Mouse (Mus musculus): Measurements from ENCODE around the gene Actl6b. TPM values are rescaled to one million over a fixed set of nuclear protein-coding genes. Genes with fewer than 3 reads are reported as not detected.

The Actl6b gene
- 0.45 and 0.93 TPM in 2 replicates for polyA plus RNA-seq (2015; fragmentation: Nextera tagmentation; extraction: Ambion mirVana)

- H3K9ac ChIP-seq: no peak within 1 kb of the TSS
- 1% methylated on average over 37 of the region's 37 CpGs for WGBS
- H3K4me2 ChIP-seq (replicated peaks): peak within 1 kb of the TSS; percentile 53
- H3K4me1 ChIP-seq: peaks cover 8% of the 10 kb centered on the region; the same call in 1 of the 2 replicates
- H3K36me3 ChIP-seq: no peaks in the 10 kb centered on the region
- peak; percentile 77 for ATAC-seq (ENCODE audit: low FRiP score, low read depth)
- H3K9me3 ChIP-seq: no peaks in the 10 kb centered on the region
- H3K27ac ChIP-seq: no peak within 1 kb of the TSS
- H3K4me3 ChIP-seq: peak within 1 kb of the TSS; percentile 19
- peaks cover 19% of the 10 kb centered on the region for H3K27me3 ChIP-seq
Measured at GRCm38 (mm10) chr5:137553411-137553837, at the start of gene Actl6b. TSS of gene Actl6b (plus strand) at chr5:137553517.

GRCm38 (mm10) chr5:137504041-137504440 is 49.3 kb upstream of the Actl6b start:
- no peak overlapping the region for H3K4me2 ChIP-seq (replicated peaks)
- ATAC-seq (ENCODE audit: low FRiP score, low read depth): no peak
- peaks cover 12% of the 10 kb centered on the region for H3K36me3 ChIP-seq
- no peaks in the 10 kb centered on the region for H3K9me3 ChIP-seq
- 86% methylated on average over 6 of the region's 6 CpGs for WGBS
- H3K27ac ChIP-seq: no peak overlapping the region
- H3K27me3 ChIP-seq: no peaks in the 10 kb centered on the region
- H3K9ac ChIP-seq: no peak overlapping the region
- peaks cover 16% of the 10 kb centered on the region for H3K4me1 ChIP-seq
- H3K4me3 ChIP-seq: no peak overlapping the region

- peak overlapping the region; percentile 87 for H3K4me2 ChIP-seq (replicated peaks)
- ATAC-seq (ENCODE audit: low FRiP score, low read depth): peak; percentile 82
- H3K9ac ChIP-seq: peak overlapping the region; percentile 99
- no peaks in the 10 kb centered on the region for H3K27me3 ChIP-seq
- H3K9me3 ChIP-seq: no peaks in the 10 kb centered on the region
- H3K36me3 ChIP-seq: peaks cover 12% of the 10 kb centered on the region
- WGBS: 1% methylated on average over 36 of the region's 52 CpGs
- peak overlapping the region; percentile 88 for H3K27ac ChIP-seq
- H3K4me1 ChIP-seq: peaks cover 40% of the 10 kb centered on the region
- H3K4me3 ChIP-seq: peak overlapping the region; percentile 98
Measured at GRCm38 (mm10) chr5:137510014-137510501, 43.3 kb upstream of the Actl6b start.

GRCm38 (mm10) chr5:137510573-137511390 is 42.5 kb upstream of the Actl6b start:
- peaks cover 47% of the 10 kb centered on the region for H3K4me1 ChIP-seq
- peak overlapping the region; percentile 87 for H3K4me2 ChIP-seq (replicated peaks)
- H3K27me3 ChIP-seq: no peaks in the 10 kb centered on the region
- peak; percentile 48; the same call in 1 of the 2 replicates for ATAC-seq (ENCODE audit: low FRiP score, low read depth)
- no peaks in the 10 kb centered on the region for H3K9me3 ChIP-seq
- WGBS: under 1% methylated on average over 55 of the region's 83 CpGs
- H3K36me3 ChIP-seq: peaks cover 12% of the 10 kb centered on the region
- H3K9ac ChIP-seq: peak overlapping the region; percentile 99
- peak overlapping the region; percentile 98 for H3K4me3 ChIP-seq
- peak overlapping the region; percentile 88 for H3K27ac ChIP-seq

GRCm38 (mm10) chr5:137511706-137512105 is 41.6 kb upstream of the Actl6b start:
- H3K27ac ChIP-seq: no peak overlapping the region; the same call in 1 of the 2 replicates
- ATAC-seq (ENCODE audit: low FRiP score, low read depth): no peak
- peaks cover 49% of the 10 kb centered on the region for H3K4me1 ChIP-seq
- 63% methylated on average over 3 of the region's 3 CpGs for WGBS
- peaks cover 12% of the 10 kb centered on the region for H3K36me3 ChIP-seq
- no peaks in the 10 kb centered on the region for H3K9me3 ChIP-seq
- H3K4me2 ChIP-seq (replicated peaks): peak overlapping the region; percentile 87
- no peaks in the 10 kb centered on the region for H3K27me3 ChIP-seq
- peak overlapping the region; percentile 99 for H3K9ac ChIP-seq
- H3K4me3 ChIP-seq: peak overlapping the region; percentile 98

- Histone ChIP-seq H3K4me2 (replicated peaks) (peak overlapping the region; percentile 87), H3K27ac (no peak overlapping the region), H3K9me3 (no peaks in the 10 kb centered on the region), H3K4me1 (peaks cover 49% of the 10 kb centered on the region), H3K4me3 (no peak overlapping the region), H3K9ac (peak overlapping the region; percentile 99; the same call in 1 of the 2 replicates), H3K36me3 (peaks cover 23% of the 10 kb centered on the region), H3K27me3 (no peaks in the 10 kb centered on the region)
- 76% methylated on average over 11 of the region's 11 CpGs for WGBS
- no peak for ATAC-seq (ENCODE audit: low FRiP score, low read depth)
Measured at GRCm38 (mm10) chr5:137512847-137513794, 40.2 kb upstream of the Actl6b start.

GRCm38 (mm10) chr5:137513951-137514721 is 39.2 kb upstream of the Actl6b start:
- WGBS: 89% methylated on average over 12 of the region's 12 CpGs
- no peak for ATAC-seq (ENCODE audit: low FRiP score, low read depth)
- Histone ChIP-seq H3K4me3 (no peak overlapping the region), H3K36me3 (peaks cover 33% of the 10 kb centered on the region), H3K27me3 (no peaks in the 10 kb centered on the region), H3K9ac (peak overlapping the region; percentile 39; the same call in 1 of the 2 replicates), H3K9me3 (no peaks in the 10 kb centered on the region), H3K27ac (no peak overlapping the region), H3K4me1 (peaks cover 49% of the 10 kb centered on the region), H3K4me2 (replicated peaks) (no peak overlapping the region)

GRCm38 (mm10) chr5:137514811-137515210 is 38.5 kb upstream of the Actl6b start:
- no peak overlapping the region for H3K9ac ChIP-seq
- H3K36me3 ChIP-seq: peaks cover 40% of the 10 kb centered on the region
- H3K27me3 ChIP-seq: no peaks in the 10 kb centered on the region
- H3K4me1 ChIP-seq: peaks cover 47% of the 10 kb centered on the region
- no peak for ATAC-seq (ENCODE audit: low FRiP score, low read depth)
- H3K27ac ChIP-seq: no peak overlapping the region
- WGBS: 97% methylated on average over 3 of the region's 3 CpGs
- no peaks in the 10 kb centered on the region for H3K9me3 ChIP-seq
- H3K4me2 ChIP-seq (replicated peaks): no peak overlapping the region
- H3K4me3 ChIP-seq: no peak overlapping the region

- H3K36me3 ChIP-seq: peaks cover 76% of the 10 kb centered on the region
- 75% methylated on average over 5 of the region's 5 CpGs for WGBS
Measured at GRCm38 (mm10) chr5:137518436-137518835, 34.9 kb upstream of the Actl6b start, which contains the start of gene Gigyf1. TSS of gene Gigyf1 (plus strand) at chr5:137518548.

GRCm38 (mm10) chr5:137519691-137520550 is 33.4 kb upstream of the Actl6b start:
- Histone ChIP-seq H3K4me1 (peaks cover 10% of the 10 kb centered on the region), H3K36me3 (peaks cover 79% of the 10 kb centered on the region), H3K4me2 (replicated peaks) (no peak overlapping the region), H3K9me3 (no peaks in the 10 kb centered on the region), H3K9ac (no peak overlapping the region), H3K27me3 (no peaks in the 10 kb centered on the region), H3K4me3 (no peak overlapping the region), H3K27ac (no peak overlapping the region)
- ATAC-seq (ENCODE audit: low FRiP score, low read depth): no peak
- WGBS: 92% methylated on average over 27 of the region's 27 CpGs

More at GRCm38 (mm10) chr5:137518436-137518835, 34.9 kb upstream of the Actl6b start, which contains the start of gene Gigyf1:
- H3K4me2 ChIP-seq (replicated peaks): no peak within 1 kb of the TSS
- no peak for ATAC-seq (ENCODE audit: low FRiP score, low read depth)
- H3K27ac ChIP-seq: no peak within 1 kb of the TSS
- no peaks in the 10 kb centered on the region for H3K9me3 ChIP-seq
- no peak within 1 kb of the TSS for H3K4me3 ChIP-seq
- H3K4me1 ChIP-seq: peaks cover 23% of the 10 kb centered on the region
- no peaks in the 10 kb centered on the region for H3K27me3 ChIP-seq
- no peak within 1 kb of the TSS for H3K9ac ChIP-seq

All from limb, embryonic 13.5 days (tissue).